Mouse (Mus musculus): Measurements from ENCODE around the gene Glt8d1. TPM values are rescaled to one million over a fixed set of nuclear protein-coding genes. Genes with fewer than 3 reads are reported as not detected.

The Glt8d1 gene
- total and polyA plus RNA-seq, 2 experiments from 2014 or later: 34.2 to 43.2 TPM

- H3K4me3 ChIP-seq (ENCODE audit: low read length): no peak overlapping the region
- H3K9me3 ChIP-seq (ENCODE audit: low read length): no peaks in the 10 kb centered on the region
- DNase-seq (ENCODE audit: low spot score) (no peak), ATAC-seq (no peak)
- peaks cover 53% of the 10 kb centered on the region for H3K36me3 ChIP-seq (ENCODE audit: insufficient read depth, low read length)
- no peak overlapping the region for H3K9ac ChIP-seq (replicated peaks; ENCODE audit: low read length)
- no peak for TF ChIP-seq CTCF (IDR thresholded peaks at IDR 0.05; ENCODE audit: low read depth)
- no peak overlapping the region for H3K27ac ChIP-seq
- WGBS: 93% methylated on average over 5 of the region's 5 CpGs
- H3K27me3 ChIP-seq (ENCODE audit: insufficient read depth, low read length): no peaks in the 10 kb centered on the region
- H3K4me1 ChIP-seq (ENCODE audit: insufficient read depth, low read length): no peaks in the 10 kb centered on the region
- no peak overlapping the region for H3K4me2 ChIP-seq (ENCODE audit: low read depth, low read length)
These were observed 44.1 kb downstream of the Glt8d1 start for GRCm38 (mm10) chr14:31045296-31045695.

- H3K9ac ChIP-seq (replicated peaks; ENCODE audit: low read length): no peak overlapping the region
- H3K4me1 ChIP-seq (ENCODE audit: insufficient read depth, low read length): no peaks in the 10 kb centered on the region
- no peak overlapping the region for H3K4me3 ChIP-seq (ENCODE audit: low read length)
- peaks cover 58% of the 10 kb centered on the region for H3K36me3 ChIP-seq (ENCODE audit: insufficient read depth, low read length)
- H3K27ac ChIP-seq: no peak overlapping the region
- ATAC-seq: no peak
- no peak for DNase-seq (ENCODE audit: low spot score)
- H3K27me3 ChIP-seq (ENCODE audit: insufficient read depth, low read length): no peaks in the 10 kb centered on the region
- no peaks in the 10 kb centered on the region for H3K9me3 ChIP-seq (ENCODE audit: low read length)
- H3K4me2 ChIP-seq (ENCODE audit: low read depth, low read length): no peak overlapping the region
- 97% methylated on average over 1 of the region's 1 CpGs for WGBS
- no peak for TF ChIP-seq CTCF (IDR thresholded peaks at IDR 0.05; ENCODE audit: low read depth)
These were observed 44.6 kb downstream of the Glt8d1 start for GRCm38 (mm10) chr14:31045817-31046216.

Other genes starting within 250 kb of the Glt8d1 start
- gene Tmem110, start 175.8 kb upstream of the Glt8d1 start, total RNA-seq (2014; rRNA removed): 14.6 and 15.2 TPM in 2 replicates
- gene Tmem110, start 175.8 kb upstream of the Glt8d1 start, polyA plus RNA-seq (2015; fragmentation: Nextera tagmentation; extraction: Ambion mirVana): 12.8 and 14.6 TPM in 2 replicates
- gene Mustn1, start 122.2 kb upstream of the Glt8d1 start, total RNA-seq (2014; rRNA removed): 1.1 and 3.2 TPM in 2 replicates
- gene Mustn1, start 122.2 kb upstream of the Glt8d1 start, polyA plus RNA-seq (2015; fragmentation: Nextera tagmentation; extraction: Ambion mirVana): 1.2 and 1.9 TPM in 2 replicates
- gene Itih4, start 114.9 kb upstream of the Glt8d1 start, total RNA-seq (2014; rRNA removed): 0.05 and 0.07 TPM in 2 replicates
- not detected in 2 replicates for gene Itih4, start 114.9 kb upstream of the Glt8d1 start, polyA plus RNA-seq (2015; fragmentation: Nextera tagmentation; extraction: Ambion mirVana)
- 8.6 and 14.1 TPM in 2 replicates for gene Itih3, start 77.6 kb upstream of the Glt8d1 start, total RNA-seq (2014; rRNA removed)
- gene Itih3, start 77.6 kb upstream of the Glt8d1 start, polyA plus RNA-seq (2015; fragmentation: Nextera tagmentation; extraction: Ambion mirVana): 8.2 and 10.1 TPM in 2 replicates
- not detected in 2 replicates for gene Itih1, start 58.1 kb upstream of the Glt8d1 start, total RNA-seq (2014; rRNA removed)
- gene Itih1, start 58.1 kb upstream of the Glt8d1 start, polyA plus RNA-seq (2015; fragmentation: Nextera tagmentation; extraction: Ambion mirVana): not detected in 2 replicates
- gene Nek4, start 50.0 kb upstream of the Glt8d1 start, total RNA-seq (2014; rRNA removed): 8.4 and 13.3 TPM in 2 replicates
- 11.8 and 12.8 TPM in 2 replicates for gene Nek4, start 50.0 kb upstream of the Glt8d1 start, polyA plus RNA-seq (2015; fragmentation: Nextera tagmentation; extraction: Ambion mirVana)
- 226 and 285 TPM in 2 replicates for gene Spcs1, start 272 bp downstream of the Glt8d1 start, total RNA-seq (2014; rRNA removed)
- gene Spcs1, start 272 bp downstream of the Glt8d1 start, polyA plus RNA-seq (2015; fragmentation: Nextera tagmentation; extraction: Ambion mirVana): 426 and 442 TPM in 2 replicates
- gene Pbrm1, start 17.7 kb downstream of the Glt8d1 start, total RNA-seq (2014; rRNA removed): 43.2 and 43.4 TPM in 2 replicates
- 80.2 and 83.8 TPM in 2 replicates for gene Pbrm1, start 17.7 kb downstream of the Glt8d1 start, polyA plus RNA-seq (2015; fragmentation: Nextera tagmentation; extraction: Ambion mirVana)
- 26.6 and 28.4 TPM in 2 replicates for gene Gnl3, start 17.8 kb downstream of the Glt8d1 start, total RNA-seq (2014; rRNA removed)
- 63.9 and 66.3 TPM in 2 replicates for gene Gnl3, start 17.8 kb downstream of the Glt8d1 start, polyA plus RNA-seq (2015; fragmentation: Nextera tagmentation; extraction: Ambion mirVana)
- gene Smim4, start 127.6 kb downstream of the Glt8d1 start, total RNA-seq (2014; rRNA removed): 0.93 and 5.0 TPM in 2 replicates
- 59.5 and 64.8 TPM in 2 replicates for gene Smim4, start 127.6 kb downstream of the Glt8d1 start, polyA plus RNA-seq (2015; fragmentation: Nextera tagmentation; extraction: Ambion mirVana)
- 209 and 236 TPM in 2 replicates for gene Nt5dc2, start 129.7 kb downstream of the Glt8d1 start, total RNA-seq (2014; rRNA removed)
- gene Nt5dc2, start 129.7 kb downstream of the Glt8d1 start, polyA plus RNA-seq (2015; fragmentation: Nextera tagmentation; extraction: Ambion mirVana): 203 and 204 TPM in 2 replicates
- 31.2 and 35.4 TPM in 2 replicates for gene Stab1, start 167.2 kb downstream of the Glt8d1 start, total RNA-seq (2014; rRNA removed)
- gene Stab1, start 167.2 kb downstream of the Glt8d1 start, polyA plus RNA-seq (2015; fragmentation: Nextera tagmentation; extraction: Ambion mirVana): 10.5 and 11.5 TPM in 2 replicates
- 0.68 and 1.6 TPM in 2 replicates for gene Tnnc1, start 206.9 kb downstream of the Glt8d1 start, total RNA-seq (2014; rRNA removed)
- gene Tnnc1, start 206.9 kb downstream of the Glt8d1 start, polyA plus RNA-seq (2015; fragmentation: Nextera tagmentation; extraction: Ambion mirVana): 2.9 and 3.0 TPM in 2 replicates
- gene Nisch, start 215.5 kb downstream of the Glt8d1 start, total RNA-seq (2014; rRNA removed): 281 and 419 TPM in 2 replicates
- gene Nisch, start 215.5 kb downstream of the Glt8d1 start, polyA plus RNA-seq (2015; fragmentation: Nextera tagmentation; extraction: Ambion mirVana): 234 and 243 TPM in 2 replicates
- 2.9 and 4.9 TPM in 2 replicates for gene Sema3g, start 216.5 kb downstream of the Glt8d1 start, total RNA-seq (2014; rRNA removed)
- gene Sema3g, start 216.5 kb downstream of the Glt8d1 start, polyA plus RNA-seq (2015; fragmentation: Nextera tagmentation; extraction: Ambion mirVana): 0.33 and 0.38 TPM in 2 replicates
- gene Phf7, start 249.9 kb downstream of the Glt8d1 start, total RNA-seq (2014; rRNA removed): 4.1 and 5.3 TPM in 2 replicates
- 8.8 and 11.0 TPM in 2 replicates for gene Phf7, start 249.9 kb downstream of the Glt8d1 start, polyA plus RNA-seq (2015; fragmentation: Nextera tagmentation; extraction: Ambion mirVana)

Data from hindbrain, postnatal 0 days (tissue).